Mouse (Mus musculus) left cerebral cortex, adult 8-10 months (tissue): ENCODE measurements around the gene Uba52. TPM values are rescaled to one million over a fixed set of nuclear protein-coding genes. Genes with fewer than 3 reads are reported as not detected.

ENCODE experiments used
- DNase-seq, 2 experiments: peaks; one replicate each; pipeline ENCODE4 v3.0.0; 2022; ENCODE audit warnings: low spot score in 2 of 2
- total RNA-seq, 4 experiments: library from RNA; stranded (reverse); gene quantifications; 2 replicates each; pipeline ENCODE4 v1.2.4; 2022

Uba52 gene
- total RNA-seq, 4 experiments from 2014 or later, result 847 to 1,003 (median 930) TPM

GRCm38 (mm10) chr8:70459636-70460035 is 51.0 kb downstream of the Uba52 start:
- no peak for DNase-seq

- DNase-seq, result no peak
Measured at GRCm38 (mm10) chr8:70458462-70458861, 52.1 kb downstream of the Uba52 start.

Other genes starting within 250 kb of the Uba52 start
- 10 to 100 TPM in 1 of 4 experiments, 1 to 10 TPM in 3; 9.2 to 12.1 (median 9.8) TPM for gene Homer3, start 228.0 kb downstream of the Uba52 start, total RNA-seq
- gene Ddx49, start 208.3 kb downstream of the Uba52 start, total RNA-seq, result 10 to 100 TPM; 47.5 to 55.7 (median 51.8) TPM
- 100 to 1,000 TPM; 123 to 154 (median 139) TPM for gene Cope, start 208.3 kb downstream of the Uba52 start, total RNA-seq
- 10 to 100 TPM; 83.6 to 94.5 (median 88.4) TPM for gene Cers1, start 195.0 kb downstream of the Uba52 start, total RNA-seq
- 10 to 100 TPM in 2 of 4 experiments, 1 to 10 TPM in 2; 4.2 to 13.4 (median 7.4) TPM for gene Gdf1, start 181.0 kb downstream of the Uba52 start, total RNA-seq
- 10 to 100 TPM; 55.1 to 60.8 (median 59.2) TPM for gene Upf1, start 157.5 kb downstream of the Uba52 start, total RNA-seq
- gene Comp, start 137.2 kb downstream of the Uba52 start, total RNA-seq, result 1 to 10 TPM in 1 of 4 experiments, under 1 TPM in 3; 0.20 to 1.0 (median 0.64) TPM
- 100 to 1,000 TPM; 134 to 175 (median 147) TPM for gene Crtc1, start 71.2 kb downstream of the Uba52 start, total RNA-seq
- 10 to 100 TPM; 39.1 to 42.8 (median 40.4) TPM for gene Klhl26, start 33.8 kb downstream of the Uba52 start, total RNA-seq
- 100 to 1,000 TPM; 271 to 280 (median 273) TPM for gene Tmem59l, start 23.4 kb downstream of the Uba52 start, total RNA-seq
- 1 to 10 TPM in 2 of 4 experiments, under 1 TPM in 2; 0.94 to 1.6 (median 1.2) TPM for gene Crlf1, start 17.6 kb downstream of the Uba52 start, total RNA-seq
- 100 to 1,000 TPM; 103 to 117 (median 109) TPM for gene Rex1bd, start 4.0 kb downstream of the Uba52 start, total RNA-seq
- gene Fkbp8, start 16.9 kb upstream of the Uba52 start, total RNA-seq, result 100 to 1,000 TPM; 419 to 440 (median 422) TPM
- 10 to 100 TPM; 43.0 to 52.5 (median 47.1) TPM for gene Kxd1, start 17.2 kb upstream of the Uba52 start, total RNA-seq
- gene Ell, start 28.7 kb upstream of the Uba52 start, total RNA-seq, result 10 to 100 TPM; 17.6 to 25.3 (median 19.2) TPM
- gene Isyna1, start 83.6 kb upstream of the Uba52 start, total RNA-seq, result 10 to 100 TPM; 54.5 to 60.3 (median 56.5) TPM
- gene Ssbp4, start 98.1 kb upstream of the Uba52 start, total RNA-seq, result 100 to 1,000 TPM; 211 to 248 (median 234) TPM
- gene Lrrc25, start 105.4 kb upstream of the Uba52 start, total RNA-seq, result 1 to 10 TPM in 1 of 4 experiments, under 1 TPM in 3; 0.55 to 1.3 (median 0.87) TPM
- gene Gdf15, start 121.7 kb upstream of the Uba52 start, total RNA-seq, result not detected
- gene Pgpep1, start 149.6 kb upstream of the Uba52 start, total RNA-seq, result 10 to 100 TPM; 11.2 to 17.0 (median 13.4) TPM
- gene Lsm4, start 162.4 kb upstream of the Uba52 start, total RNA-seq, result 10 to 100 TPM; 61.5 to 65.0 (median 63.0) TPM
- gene Jund, start 188.1 kb upstream of the Uba52 start, total RNA-seq, result 100 to 1,000 TPM; 206 to 222 (median 214) TPM
- gene Iqcn, start 192.7 kb upstream of the Uba52 start, total RNA-seq, result under 1 TPM in 1 of 4 experiments, not detected in 3; 0.07 TPM
- gene Gm3336, start 207.7 kb upstream of the Uba52 start, total RNA-seq, result not detected
- 1 to 10 TPM; 1.7 to 2.8 (median 2.2) TPM for gene Pde4c, start 212.9 kb upstream of the Uba52 start, total RNA-seq
- gene Rab3a, start 243.9 kb upstream of the Uba52 start, total RNA-seq, result 100 to 1,000 TPM; 805 to 866 (median 821) TPM